Mouse (Mus musculus) large intestine, adult 2 months (tissue): Measurements from ENCODE around the gene Mon2. TPM values are rescaled to one million over a fixed set of nuclear protein-coding genes. Genes with fewer than 3 reads are reported as not detected.

Experiments
- DNase-seq: peaks from one replicate; pipeline ENCODE4 v3.0.0-alpha.2; 2012; ENCODE audit warnings: low read depth, low spot score
- WGBS: fragments of 180-500 bp; shearing (Covaris S2); methylation state at CpG from one replicate; pipeline ENCODE4 v1.1.7; 2018; 5-methylcytosine and 5-hydroxymethylcytosine counted together
- polyA plus RNA-seq: library from polyadenylated mRNA; depleted of rRNA; stranded (reverse); fragments of >200 nt; gene quantifications from 2 replicates; pipeline ENCODE4 v1.2.3, GENCODE M21; 2012

Gene Mon2
- polyA plus RNA-seq, 1 experiment, result 53.4 TPM

DNA sequence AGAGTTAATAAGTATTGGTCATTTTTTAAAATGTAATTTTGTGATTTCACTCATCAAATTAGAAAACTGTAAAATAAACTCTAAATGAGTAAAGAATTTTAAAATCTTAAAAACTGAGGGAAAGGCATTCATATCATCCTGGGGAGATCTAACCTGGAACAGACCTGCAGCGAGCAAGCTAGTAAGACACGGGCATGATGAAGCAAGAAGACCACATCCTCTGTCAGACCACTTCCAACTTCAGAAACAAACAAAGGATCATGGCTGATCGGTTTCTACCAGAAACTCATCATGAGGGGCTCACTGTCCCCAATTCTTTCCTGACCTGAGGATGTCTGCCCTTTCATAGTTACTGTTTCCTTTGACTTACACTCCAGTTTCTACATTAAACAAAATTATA is 74.9 kb downstream of the Mon2 start:
- 91% methylated on average over 3 of the region's 3 CpGs for WGBS
- DNase-seq, result no peak

DNA sequence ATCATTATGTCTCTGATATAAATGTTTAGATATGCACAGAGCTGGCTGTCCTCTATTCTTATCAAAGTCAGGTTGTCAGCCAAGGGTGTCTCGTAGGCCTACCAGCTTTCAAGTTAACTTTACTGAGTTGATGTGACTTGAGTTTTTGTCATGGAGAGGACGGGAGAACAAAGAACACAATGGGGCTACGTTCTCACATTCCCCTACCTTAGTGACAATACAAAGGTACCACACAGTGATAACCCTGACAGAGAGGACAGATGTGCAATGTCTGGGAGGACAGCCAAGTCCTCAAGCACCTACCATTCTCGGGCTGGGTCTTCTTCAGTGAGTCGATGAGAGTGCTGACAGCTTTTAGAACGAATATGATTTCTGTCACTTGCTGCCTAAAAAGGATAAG is 76.9 kb downstream of the Mon2 start:
- WGBS, result 83% methylated on average over 6 of the region's 6 CpGs
- DNase-seq, result no peak

DNA sequence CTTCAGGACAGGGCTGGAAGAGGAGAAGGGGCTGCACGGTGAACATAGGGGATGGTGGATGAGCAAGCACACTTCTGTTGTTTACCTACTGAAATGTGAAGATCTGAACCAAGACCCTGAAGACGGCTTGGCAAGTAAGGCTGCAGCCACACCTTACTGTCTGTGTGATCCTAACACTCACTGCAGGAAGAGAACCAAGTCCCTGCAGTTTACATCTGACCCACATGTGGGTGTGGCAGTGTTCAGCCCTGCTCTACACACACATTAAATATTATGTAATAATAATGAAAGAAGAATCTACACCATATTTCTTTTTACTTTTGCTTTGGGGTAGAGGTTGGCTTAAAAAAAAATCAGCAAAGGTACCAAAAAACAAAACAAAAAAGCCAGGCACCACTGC is 78.5 kb downstream of the Mon2 start:
- 51% methylated on average over 2 of the region's 2 CpGs for WGBS
- no peak for DNase-seq

DNA sequence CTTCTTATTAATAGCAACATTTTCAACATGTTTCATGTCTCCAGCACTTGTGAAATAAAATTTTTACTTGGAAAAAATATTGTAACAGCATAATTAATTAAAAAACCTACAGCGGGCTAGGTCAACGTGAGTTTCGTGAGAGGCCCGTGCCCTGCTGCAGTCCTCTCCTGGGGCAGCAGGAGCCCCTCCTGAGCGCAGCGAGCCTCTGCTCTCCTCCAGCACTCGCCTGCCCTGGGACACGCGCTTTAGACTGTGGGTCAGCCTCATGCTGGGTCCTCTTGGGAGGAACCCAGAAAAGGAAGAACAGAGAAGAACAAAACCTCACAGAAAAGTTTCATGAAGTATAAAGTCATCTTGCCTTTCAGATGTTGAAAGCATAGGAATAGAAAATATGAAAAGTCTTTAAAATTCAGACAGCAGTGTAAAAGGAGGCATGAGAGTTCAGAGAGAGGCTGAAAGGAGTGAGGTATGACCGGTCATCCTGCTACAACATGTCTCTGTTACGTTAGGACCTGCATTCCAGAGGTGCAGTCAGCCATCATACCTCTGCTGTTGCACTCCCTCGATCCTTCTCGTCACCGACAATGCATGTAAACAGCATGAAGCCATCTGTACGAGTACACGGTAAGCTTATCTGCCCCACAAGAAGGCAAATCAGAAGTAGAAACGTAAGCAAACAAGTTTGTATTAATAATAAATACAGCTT is 81.8 kb downstream of the Mon2 start:
- 88% methylated on average over 17 of the region's 17 CpGs for WGBS
- no peak for DNase-seq

DNA sequence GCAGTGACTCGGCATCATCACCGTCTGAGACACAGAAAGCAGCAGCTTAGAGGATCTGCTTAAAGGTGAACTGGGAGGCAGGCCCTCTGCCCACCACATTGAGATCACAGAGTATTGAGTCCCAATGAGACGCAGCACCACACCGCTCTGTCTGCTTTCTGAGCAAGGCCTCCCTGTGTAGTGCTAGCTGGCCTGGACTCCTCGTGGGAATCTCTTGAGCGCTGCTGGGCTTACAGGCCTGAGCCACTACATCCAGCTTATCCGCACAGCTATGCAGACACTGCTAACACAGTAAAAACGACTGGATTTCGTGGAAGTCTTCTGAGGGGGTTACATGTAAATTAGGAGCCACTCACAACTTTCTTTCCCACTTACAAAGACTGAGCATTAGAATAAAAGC is 84.7 kb downstream of the Mon2 start:
- DNase-seq, result no peak
- WGBS, result 81% methylated on average over 9 of the region's 9 CpGs

DNA sequence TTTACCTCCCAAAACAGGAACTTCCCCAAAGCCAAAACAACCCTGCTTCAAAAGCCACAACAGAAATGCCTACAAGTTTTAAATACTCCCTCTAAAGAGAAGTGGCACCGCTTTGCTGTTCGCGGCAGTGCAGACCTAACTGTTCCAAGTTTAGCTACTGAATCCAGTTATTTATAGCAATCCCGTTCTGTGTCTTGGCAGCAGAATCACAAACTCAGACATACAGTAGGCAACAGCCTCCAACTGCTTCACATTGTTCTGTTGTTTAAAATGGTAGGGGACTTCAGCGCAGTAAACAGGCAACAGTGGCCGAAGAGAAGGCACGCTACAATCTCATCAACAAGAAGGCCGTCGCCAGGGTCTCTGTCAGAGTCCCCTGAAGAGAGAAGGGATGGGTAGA is 85.3 kb downstream of the Mon2 start:
- DNase-seq, result no peak
- 68% methylated on average over 9 of the region's 9 CpGs for WGBS

DNA sequence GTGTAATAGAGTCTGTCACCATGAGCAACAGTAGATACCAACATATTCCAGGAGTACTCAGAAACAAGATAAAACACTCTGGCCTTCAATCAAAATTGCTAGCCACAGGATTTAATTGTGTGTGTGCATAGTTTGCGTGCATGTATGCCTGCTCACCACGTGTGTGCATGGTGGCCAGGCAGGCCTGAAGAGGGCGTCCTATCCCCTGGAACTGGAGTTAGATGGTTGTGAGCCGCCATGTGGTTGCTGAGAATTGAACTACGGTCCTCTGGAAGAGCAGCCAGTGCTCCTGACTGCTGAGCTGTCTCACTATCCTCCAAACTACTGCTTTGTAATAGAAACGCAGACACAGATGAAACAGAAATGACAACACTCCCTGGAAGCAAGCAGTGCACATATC is 85.7 kb downstream of the Mon2 start:
- WGBS, result 83% methylated on average over 6 of the region's 6 CpGs
- no peak for DNase-seq

DNA sequence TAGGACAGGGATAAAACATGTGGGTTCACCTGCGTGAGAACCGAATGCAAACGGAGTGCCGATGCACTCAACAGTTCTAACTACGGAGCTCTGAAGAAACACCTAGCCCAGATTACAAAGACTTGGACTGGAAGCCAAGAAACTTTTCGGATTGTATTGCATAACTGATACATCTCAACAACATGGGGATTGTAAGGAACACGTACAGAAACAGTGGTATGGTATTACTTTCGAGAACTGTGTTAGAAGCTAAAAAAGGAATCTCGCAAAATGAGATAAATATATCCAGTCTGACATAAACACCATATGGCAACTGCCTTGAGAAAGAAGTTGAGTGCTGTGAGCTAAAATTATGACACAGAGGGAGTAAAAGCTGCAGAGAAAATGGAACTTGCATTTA is 86.4 kb downstream of the Mon2 start:
- WGBS, result 90% methylated on average over 9 of the region's 9 CpGs
- DNase-seq, result no peak

DNA sequence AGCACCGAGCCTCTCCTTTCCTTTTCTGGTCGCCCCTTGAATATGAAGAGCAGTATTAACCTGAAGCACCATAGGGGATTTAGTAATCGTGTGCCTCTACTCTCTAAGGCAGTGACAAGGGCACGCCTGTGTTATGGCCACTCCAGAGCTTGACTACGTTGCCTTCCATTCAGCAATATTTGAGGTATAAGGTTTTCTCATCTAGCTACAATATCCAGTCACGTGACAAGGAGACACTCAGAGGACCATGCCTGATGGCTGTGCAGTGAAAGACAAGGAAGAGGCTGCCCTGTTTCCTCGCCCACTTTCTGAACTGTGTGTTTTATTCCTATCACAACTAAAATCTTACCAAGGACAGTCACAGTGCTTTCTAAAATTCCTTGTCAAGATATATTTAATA is 87.9 kb downstream of the Mon2 start:
- DNase-seq, result no peak
- WGBS, result 23% methylated on average over 7 of the region's 7 CpGs

DNA sequence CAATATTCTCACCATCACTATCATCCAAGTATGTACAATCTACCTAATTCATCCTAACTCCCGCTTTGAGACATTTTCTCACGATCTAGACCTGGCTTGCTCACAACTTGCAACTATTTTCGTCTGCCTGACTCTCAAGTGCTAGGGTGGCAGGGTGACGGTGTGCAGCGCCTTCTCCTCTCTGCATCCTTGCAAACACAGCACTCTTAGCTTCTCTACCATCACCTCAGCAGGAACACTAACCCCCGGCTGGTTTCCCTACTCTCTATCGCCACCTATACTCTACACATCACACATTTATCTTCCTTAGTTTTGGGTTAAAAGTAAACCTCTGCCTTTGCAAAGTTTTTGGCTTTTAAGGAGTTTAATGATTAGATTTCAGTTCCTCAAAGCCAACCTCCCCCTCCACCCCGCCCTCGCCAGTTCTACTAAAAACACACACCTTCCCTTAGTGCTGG is 88.6 kb downstream of the Mon2 start:
- DNase-seq, result no peak
- 11% methylated on average over 9 of the region's 9 CpGs for WGBS

DNA sequence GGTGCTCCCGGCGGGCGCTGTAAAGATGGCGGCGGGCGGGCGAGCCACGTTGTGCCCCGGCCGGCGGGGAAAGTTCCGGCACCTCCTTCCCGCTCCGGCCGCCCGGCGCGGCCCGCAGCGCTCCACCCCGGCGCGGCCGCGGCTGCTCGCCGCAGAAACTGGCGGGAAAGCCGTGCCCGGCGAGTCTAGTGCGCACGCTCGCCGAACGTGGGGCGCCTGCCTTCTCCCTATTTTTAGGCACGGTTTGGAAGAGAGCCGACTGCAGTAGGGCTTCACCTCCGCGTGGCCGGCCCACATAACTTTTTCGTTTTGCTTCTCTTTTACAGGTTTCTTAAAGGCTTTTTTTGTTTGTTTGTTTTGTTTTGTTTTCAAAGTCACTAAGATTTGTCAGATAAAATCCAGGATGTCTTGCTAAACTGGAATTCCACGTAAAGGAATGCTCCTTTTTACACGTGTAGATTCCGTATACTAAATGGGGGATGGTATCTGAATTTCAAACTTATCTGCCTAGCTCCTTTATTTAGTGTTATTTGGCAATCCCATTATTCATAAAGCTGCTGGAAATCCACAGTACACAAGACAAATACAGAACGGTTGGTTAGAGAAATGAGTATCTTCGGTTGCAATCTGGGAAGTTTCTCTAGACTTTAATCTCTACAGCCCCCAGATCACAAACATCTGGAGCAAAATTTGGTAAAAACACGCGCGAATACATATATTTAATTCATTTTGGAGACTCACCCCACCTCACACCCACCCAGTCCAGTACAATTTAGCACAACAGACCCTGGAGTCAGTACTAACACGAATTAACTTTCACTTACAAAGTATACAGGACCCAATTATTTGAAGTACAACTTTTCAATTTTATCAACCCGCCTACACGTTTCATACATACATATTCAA is 89.7 kb downstream of the Mon2 start:
- DNase-seq, result no peak
- 8% methylated on average over 54 of the region's 54 CpGs for WGBS

DNA sequence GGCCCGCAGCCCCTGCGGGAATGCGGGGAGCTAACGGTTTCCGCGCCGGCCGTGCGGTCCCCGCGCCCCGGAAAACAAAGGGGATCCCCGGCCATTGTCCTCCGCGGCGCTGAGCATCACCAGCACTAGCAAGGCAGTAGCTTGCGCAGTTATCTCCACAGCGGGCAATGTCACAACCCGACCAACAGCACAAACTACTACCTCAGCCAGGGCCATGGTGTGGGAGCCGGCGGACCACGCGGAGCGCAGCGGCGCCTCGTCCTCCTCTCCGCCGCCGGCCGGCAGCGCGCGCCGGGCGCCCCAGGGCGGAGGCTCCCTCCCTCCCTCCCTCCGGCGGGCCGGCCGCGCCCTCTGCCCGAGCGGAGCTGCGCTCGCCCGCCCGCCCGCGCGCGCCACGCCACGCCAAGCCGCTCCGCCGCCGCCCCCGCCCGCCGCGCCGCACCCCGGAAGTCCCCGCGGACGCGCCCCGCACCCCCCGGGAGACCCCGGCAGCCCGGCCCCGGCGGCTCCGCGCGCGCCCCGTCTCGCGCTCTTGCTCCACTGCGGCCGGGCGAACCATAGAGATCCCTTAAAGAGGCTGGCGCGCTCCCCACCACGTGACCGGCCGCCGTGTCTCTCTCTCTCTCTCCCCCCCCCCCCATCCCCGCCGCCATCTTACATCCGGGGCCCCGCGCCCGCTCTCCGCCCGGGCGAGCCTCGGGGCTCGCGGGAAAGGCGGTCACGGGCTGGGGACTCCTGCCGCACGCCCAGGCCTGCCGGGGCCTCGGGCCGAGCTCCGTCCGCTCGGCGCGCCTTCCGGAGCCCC is 90.6 kb downstream of the Mon2 start:
- DNase-seq, result no peak
- WGBS, result under 1% methylated on average over 91 of the region's 115 CpGs

DNA sequence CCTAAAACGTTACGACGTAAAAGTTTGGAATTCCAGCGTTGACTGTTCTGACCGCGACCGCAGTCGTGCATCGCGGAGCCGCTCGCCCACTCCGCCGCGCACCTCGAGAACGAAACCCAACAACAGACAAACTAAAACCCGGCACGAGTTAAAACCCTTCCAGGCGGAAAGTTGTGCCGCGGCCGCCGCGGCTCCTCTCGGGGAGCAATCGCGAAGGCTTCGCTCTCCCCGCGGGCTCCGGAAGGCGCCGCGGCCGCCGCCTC is 91.1 kb downstream of the Mon2 start:
- DNase-seq, result no peak
- WGBS, result under 1% methylated on average over 37 of the region's 37 CpGs

DNA sequence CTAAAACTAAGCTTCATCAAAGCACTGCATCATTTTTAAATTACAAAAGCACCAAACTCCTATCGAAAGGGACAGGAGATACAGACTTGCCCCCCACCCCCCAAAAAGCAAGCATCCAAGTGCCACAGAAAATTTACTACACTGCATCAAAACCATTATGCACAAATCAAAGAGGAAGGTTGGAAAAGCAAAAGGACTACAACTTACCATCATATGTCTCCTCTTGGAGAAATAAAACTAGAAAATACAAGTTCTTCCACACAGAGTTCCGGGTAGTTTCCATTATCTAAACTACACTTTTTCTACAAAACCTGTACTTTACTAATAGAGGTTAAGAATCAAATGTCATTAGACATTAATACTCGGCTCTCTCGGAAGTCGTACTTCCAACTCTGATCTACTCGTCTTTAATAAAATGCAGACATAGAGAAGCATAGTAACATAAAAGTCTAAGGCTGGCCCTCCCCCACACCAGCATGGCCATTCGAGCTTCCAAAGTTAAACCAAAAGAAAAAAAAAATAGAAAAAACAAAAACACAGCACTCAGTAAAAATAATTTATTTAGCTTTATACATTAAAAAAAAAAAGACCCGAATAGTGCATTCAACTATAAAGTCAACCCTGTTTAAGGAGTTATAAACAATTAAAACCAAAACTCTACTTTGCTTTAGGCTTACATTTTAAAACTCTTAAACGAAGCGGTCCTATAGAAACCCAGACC is 91.6 kb downstream of the Mon2 start:
- under 1% methylated on average over 10 of the region's 10 CpGs for WGBS

DNA sequence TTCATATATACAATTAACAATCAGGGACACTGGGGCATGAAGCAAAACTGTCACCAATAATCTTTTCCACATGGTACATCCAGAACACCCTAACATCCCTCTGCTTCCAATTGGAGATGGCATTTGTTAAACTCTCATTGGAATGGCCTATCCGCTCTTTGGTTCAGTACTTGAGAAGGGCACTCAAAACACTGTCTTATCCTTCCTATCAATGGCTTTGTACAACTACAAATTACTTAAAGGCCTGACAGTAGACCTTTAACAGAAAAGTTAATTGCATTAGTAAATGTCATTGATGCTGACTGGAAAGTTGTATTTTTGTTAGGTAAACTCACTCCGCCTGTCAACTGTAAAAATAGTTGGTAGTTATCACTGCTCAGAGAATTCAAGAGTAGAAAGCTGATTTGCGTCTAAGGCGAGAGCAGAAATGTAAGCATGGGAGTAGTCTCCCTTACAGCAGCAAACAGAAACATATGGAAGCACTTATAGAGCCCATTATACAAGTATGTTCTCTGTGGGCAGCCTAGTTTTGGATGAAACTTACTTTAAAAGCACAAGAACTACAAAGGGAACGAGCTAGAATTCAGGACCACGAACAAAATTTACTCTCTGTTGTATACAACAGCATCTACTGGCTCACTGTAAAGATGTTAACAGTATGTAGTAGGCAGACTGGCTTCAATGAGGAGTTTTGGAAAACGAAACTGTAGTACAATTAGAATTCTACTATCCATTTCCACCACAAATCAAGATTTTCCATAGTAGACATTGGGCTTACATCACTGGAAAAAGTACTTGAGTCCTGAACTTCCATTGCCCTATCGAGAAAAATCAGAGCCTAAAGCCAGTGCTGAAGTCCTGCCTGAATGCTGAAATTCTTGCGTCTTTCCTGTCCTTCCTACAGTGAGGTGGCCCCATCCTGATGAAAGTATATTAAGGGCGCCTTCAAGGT is 92.5 kb downstream of the Mon2 start:
- DNase-seq, result no peak
- WGBS, result 32% methylated on average over 10 of the region's 10 CpGs

More for the DNA sequence above, 91.6 kb downstream of the Mon2 start:
- DNase-seq, result no peak

DNA sequence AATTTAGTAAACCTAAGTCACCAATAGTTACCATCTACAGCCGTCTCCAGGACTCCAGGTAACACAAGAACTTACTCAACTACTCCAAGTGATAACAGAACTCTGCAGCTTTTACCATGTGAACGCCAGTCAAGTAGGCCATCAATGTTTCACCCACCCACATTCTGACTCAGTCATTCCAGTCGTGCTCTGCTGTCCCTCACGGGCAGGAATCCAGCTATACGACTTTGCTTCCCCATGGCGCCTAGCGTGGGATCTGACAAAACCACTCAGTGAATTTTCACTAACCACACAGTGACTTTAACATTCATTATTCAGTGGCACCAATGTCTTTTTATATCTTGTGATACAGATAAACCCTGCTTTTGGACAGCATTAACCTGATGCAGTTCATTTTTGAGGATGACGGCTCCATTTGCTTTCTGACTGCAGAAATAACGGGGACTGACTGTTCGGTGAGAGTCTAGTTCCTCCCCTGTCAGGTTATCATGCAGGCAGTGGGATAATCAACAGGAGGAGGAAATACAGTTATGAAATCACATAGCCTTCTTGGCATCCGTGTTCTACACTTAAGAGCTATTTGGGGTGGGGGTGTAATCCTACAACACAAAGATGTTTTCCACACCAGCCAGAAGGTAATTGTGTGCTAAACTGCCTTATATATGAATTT is 93.3 kb downstream of the Mon2 start:
- WGBS, result 68% methylated on average over 11 of the region's 11 CpGs

DNA sequence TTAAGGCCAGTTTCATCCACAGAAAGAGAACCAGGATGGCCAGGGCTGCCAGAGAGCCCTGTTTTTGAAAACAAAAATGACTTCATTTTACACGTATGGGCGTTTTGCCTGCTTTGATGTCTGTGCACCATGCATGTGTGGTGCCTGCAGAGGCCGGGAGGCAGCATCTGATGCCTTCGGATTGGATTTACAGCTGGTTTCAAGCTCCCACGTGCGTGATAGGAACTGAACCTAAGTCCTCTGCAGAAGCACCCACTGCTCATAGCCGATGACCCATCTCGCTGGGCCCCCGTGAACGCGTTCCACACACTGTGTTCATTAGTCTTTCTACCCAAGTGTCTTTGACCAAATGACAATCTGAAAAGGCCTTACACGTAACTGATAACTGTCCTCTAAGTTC is 96.2 kb downstream of the Mon2 start:
- no peak for DNase-seq
- WGBS, result 95% methylated on average over 12 of the region's 12 CpGs

More for the DNA sequence above, 93.3 kb downstream of the Mon2 start:
- DNase-seq, result no peak

DNA sequence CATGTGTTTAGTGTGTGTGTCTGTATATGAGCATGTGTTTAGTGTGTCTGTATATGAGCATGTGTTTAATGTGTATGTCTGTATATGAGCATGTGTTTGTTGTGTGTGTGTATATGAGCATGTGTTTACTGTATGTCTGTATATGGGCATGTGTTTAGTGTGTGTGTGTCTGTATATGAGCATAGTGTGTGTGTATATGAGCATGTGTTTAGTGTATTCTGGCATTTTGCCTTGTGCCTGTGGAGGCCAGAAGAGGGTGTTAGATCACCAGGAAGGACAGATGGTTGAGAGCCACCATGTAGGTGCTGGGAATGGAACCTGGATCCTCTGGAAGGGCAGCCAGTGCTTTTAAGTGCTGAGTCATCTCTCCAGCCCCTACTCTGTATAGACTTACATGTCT is 96.9 kb downstream of the Mon2 start:
- no peak for DNase-seq
